Mouse (Mus musculus) layer of hippocampus, postnatal 14 days (tissue): ENCODE data around the gene Ppt2. TPM values are rescaled to one million over a fixed set of nuclear protein-coding genes. Genes with fewer than 3 reads are reported as not detected.

ENCODE experiments used
- DNase-seq, 2 experiments: peaks; one replicate each; pipeline ENCODE4 v3.0.0; 2021 to 2022; ENCODE audit warnings: low spot score in 2 of 2, mixed read lengths in 1 of 2
- total RNA-seq, 2 experiments: library from RNA; stranded (reverse); gene quantifications; 2 replicates each; pipeline ENCODE4 v1.2.3; 2021

The Ppt2 gene
- total RNA-seq, 2 experiments from 2014 or later: 36.6 to 42.2 TPM

DNA sequence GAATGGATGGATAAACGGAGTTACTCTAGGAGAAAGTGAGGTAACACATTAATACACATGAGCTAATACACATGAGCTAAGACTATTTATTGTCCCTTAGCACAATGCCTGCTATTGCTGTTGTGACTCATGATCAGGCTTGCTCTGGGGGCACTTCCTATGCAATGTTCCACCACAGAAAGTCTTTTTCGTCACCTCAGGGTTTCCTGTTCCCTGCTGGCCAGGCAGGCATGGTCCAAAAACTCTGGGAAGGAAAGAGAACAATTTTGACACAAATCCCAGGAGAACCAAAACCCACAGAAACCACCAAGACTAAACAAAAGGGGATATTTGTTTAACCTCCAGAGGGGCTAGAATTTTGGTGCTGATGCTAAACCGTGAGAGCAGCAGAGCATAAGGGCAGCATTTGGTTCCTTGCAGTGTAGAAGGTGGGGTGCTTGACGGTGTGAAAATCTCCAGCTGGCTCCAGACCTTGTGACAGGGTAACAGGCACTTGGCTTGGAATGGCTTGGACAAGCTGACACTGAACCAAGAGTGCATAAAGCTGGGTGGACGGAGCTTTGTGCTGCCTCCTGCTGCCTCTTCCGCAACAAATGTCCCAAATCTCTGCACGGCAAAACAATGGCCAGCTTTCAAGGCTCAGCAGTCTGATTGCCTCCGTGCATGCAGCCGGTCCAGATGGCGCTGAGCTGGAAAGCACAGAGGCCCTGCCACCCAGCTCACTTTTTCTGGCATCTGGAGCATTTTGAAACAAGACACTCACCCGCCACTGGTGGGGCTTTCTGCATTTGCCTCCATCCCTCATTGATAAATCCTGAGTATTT lies 12.7 kb upstream of the Ppt2 start:
- peak in 1 of 2 experiments; percentile 73 for DNase-seq

DNA sequence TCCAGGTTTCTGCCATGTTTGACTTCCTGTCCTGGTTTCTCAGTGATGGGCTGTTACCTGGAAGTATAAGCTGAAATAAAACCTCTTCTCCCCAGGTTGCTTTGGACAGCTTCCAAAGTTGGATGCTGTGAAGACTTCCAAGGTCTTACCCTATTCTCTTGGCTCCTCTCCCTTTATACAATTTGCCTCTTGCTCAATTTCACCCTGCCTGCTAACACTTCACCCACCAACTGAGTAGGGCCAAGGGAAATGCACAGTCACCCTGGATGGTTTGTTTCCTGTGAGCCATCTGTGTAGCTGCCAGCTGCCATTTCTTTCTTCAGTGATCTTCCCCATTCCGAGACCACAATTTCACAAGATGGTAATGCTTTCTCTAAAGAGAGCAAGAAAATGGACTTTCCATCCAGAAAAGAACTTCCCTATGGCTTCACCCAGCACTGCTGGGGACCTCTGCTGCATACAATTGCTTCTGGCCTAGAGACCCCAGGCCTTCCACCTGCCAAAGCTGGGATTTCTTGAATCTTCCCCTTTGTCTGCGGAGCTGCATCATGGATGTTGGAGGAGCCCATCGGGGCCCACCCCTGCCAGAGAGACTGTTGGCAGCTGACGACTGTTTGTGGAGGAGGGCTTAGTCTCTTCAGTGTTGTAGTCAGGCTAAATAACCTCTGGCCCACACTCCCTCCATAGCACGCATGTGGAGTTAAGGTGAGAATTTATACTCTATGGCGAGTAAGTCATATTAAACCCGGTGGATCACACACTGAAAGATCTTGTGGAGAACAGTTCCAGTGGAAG lies 11.3 kb upstream of the Ppt2 start:
- DNase-seq: no peak

DNA sequence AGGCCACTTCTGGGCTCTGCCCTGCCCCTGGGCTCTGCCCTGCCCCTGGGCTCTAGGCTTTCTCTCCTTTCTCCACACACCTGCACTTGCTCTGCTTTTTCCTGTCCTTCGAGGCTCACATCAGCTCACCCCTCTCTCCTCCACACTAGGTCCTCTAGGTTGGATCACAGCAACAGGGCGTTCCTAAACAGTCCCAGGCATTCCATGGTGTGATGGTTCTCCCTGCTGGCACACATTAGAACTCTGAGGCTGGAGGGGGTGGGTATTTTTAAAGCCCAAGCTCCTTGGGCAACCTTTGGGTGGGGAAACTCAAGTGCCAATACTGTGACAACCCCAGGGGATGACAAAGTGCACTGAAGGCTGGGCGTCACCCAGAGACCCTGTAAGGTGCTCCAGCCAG lies 9.1 kb upstream of the Ppt2 start:
- DNase-seq: no peak

- no peak for DNase-seq
These were observed 7.4 kb upstream of the Ppt2 start for GRCm38 (mm10) chr17:34635671-34636070.

GRCm38 (mm10) chr17:34632261-34632691 lies 4.0 kb upstream of the Ppt2 start:
- DNase-seq: peak; percentile 80 to 93

DNA sequence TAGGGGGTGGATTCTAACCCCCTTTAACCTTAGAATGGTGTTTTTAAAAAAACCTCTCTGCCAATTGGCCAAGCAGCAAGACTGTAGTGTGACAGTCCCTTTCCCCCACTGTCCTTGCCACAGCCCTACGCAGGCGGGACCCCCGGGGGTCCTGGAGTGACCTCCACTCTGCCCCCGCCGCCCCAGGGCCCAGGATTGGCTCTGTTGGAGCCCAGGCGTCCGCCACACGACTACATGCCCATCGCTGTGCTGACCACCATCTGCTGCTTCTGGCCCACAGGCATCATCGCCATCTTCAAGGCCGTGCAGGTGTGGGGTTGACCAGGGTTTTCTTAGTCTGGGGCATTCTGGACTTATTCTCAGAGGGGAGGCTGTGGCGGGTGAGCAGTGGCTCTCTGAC lies 3.3 kb upstream of the Ppt2 start:
- DNase-seq: no peak

GRCm38 (mm10) chr17:34630761-34631301 lies 2.5 kb upstream of the Ppt2 start:
- DNase-seq: no peak

- DNase-seq: no peak
These were observed 1.7 kb upstream of the Ppt2 start for GRCm38 (mm10) chr17:34629796-34630603.

- peak in 1 of 2 experiments; percentile 76 for DNase-seq
These were observed 976 bp upstream of the Ppt2 start, which contains the start of gene Prrt1 for GRCm38 (mm10) chr17:34629221-34629751. Gene Prrt1 (plus strand): TSS chr17:34629533.

DNA sequence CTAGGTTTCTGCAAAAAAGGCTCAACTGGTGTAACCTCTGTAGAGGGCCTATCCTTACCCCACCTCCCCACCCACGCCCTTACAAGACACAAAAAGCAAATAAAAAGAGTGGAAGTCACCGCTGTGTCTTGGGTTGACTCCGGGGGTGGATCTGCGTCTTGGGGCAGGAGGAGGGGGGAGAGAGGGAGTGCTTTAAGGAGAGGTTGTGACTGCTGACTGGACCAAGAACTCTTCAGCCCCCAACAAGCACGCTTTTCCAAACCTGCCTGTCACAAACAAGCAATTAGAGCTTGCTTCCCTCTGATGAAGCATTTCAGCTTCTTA lies 296 bp upstream of the Ppt2 start:
- DNase-seq: no peak

DNA sequence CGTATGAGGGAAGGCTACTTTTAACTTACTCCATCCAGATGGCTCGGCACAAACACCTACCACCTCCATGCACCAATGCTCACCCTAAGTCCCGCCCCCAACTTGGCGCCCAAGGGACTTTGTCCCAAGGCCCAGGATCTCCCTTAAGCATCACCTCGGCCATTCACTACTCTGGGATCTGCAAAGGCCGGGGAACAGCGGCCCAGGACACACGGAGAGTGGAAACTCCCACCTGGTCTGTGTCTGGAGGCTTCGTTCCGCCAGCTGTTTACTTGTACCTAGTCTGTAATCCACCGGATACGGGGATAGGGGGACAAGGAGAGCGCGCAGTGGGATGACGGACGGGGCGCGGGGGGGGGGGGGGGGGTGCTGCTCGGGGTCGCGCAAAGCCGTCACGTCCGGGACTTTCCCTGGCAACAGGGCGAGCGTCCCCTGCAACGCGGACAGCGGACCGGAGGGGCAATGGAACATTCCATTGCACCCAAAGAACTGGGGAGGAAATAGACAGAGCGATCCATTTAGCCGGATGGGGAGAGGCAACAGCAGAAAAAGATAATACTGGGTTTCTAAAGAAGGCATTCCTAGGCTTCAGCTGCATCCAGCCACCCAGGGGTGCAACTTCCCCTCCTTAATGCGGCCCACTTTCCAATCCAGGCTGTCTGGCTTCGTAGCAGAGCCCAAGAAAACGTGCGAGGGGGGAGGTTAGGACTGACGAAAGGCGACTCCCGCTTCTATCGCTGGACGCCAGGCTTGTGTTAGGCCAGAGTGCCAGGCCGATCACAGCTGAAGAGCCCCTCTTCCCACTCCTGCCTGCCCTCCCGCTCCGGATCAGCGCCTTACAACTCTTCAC lies 992 bp downstream of the Ppt2 start:
- peak; percentile 85 to 91 for DNase-seq

- DNase-seq: no peak
These were observed 1.6 kb downstream of the Ppt2 start for GRCm38 (mm10) chr17:34626773-34627092.

DNA sequence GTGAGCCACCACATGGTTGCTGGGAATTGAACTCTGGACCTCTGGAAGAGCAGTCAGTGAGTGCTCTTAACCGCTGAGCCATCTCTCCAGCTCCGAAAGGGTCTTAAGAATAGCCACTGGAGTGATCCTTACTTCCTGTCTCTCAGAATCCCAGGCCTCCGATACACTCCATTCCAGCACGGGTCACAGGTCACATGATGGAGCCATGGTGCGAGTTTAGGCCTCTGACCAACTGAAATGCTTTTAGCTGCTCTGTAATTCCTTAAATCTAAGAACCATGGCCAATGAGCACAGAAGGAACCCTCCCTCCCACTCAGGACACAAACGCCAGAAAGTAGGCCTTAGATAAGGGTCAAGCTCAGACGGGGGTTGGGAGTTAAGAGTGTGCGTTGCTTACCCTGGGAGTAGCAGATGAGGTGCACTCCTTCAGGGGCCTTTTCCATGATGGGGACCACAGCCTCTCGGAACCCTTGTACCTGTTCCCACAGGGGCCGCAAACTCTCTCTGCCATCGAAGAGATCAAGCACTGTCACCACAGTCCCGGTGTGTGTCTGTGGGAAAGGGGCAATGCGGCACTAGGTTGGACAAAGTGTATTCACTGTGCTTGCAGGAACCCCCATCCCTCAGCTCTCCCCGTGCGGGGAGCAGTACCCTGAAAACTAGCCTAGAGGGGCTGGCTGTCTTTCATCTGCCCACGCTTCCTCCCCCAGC lies 2.1 kb downstream of the Ppt2 start:
- DNase-seq: no peak

DNA sequence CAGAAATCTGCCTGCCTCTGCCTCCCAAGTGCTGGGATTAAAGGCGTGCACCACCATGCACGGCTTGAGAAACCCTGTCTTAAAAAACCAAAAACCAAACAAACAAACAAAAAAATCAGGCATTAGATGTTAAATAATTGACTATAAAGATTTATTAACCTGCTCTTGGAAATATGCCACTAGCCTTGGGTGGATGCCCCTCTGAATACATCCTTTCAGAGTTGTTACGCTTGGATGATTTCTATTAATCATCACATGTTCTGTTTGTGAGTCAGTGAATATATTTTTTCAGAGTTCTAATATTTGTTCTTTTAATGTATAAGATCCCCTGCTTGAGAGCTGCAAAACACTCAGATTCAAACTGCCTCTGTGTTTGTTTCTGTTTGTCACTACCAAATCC lies 3.3 kb downstream of the Ppt2 start:
- no peak for DNase-seq

- no peak for DNase-seq
These were observed 5.1 kb downstream of the Ppt2 start for GRCm38 (mm10) chr17:34623161-34623560.

GRCm38 (mm10) chr17:34621006-34621405 lies 7.3 kb downstream of the Ppt2 start:
- DNase-seq: no peak

DNA sequence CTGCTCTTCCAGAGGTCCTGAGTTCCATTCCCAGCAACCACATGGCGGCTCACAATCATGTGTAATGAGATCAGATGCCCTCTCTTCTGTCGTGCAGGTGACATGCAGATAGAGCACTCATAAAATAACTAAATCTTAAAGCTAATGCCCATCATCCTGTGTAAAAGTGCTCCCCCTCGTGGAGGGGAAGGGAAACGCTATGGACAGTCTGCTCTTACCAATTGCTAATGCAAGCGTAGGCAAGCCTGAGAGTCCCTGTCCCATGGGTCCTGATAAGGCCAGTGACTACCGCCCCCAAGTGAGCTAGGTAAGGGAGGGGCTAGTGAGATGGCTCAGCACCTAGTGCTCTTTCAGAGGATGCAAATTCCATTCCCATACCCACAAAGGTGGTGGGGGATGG lies 9.3 kb downstream of the Ppt2 start:
- no peak for DNase-seq

DNA sequence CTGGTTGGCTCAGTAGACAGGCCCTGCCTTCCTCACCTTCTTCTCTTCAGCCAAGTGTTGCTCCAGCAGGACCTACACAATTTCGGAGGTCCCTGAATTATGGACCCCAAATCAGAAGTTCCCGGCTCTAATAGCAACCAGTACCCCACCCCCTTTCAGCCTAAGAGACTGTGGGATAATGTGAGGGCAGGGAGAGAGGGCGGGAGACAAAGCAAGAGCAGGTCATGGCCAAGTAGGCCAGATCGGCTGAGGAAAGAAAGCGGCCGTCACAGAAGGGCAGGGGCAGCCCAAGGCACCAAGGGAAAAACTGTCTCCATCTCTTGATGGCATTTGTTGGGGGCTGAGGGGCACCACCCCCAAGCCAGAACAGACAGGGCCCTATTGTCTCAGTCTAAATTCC lies 12.4 kb downstream of the Ppt2 start, which contains the start of gene Egfl8:
Gene Egfl8 (minus strand): TSS at position 101 of the 400 bp plus-strand sequence.
- no peak for DNase-seq

GRCm38 (mm10) chr17:34613830-34614229 lies 14.5 kb downstream of the Ppt2 start:
- DNase-seq: no peak
